Mouse (Mus musculus): ENCODE results near the gene Mpdu1.
"Not testable (repeated sequence)": the region's sequence is repeated elsewhere in the genome, so short reads cannot be mapped to it uniquely, and the experiment has no call there.

- TF ChIP-seq MAX (IDR thresholded peaks at IDR 0.05; ENCODE audit: low read length); CTCF (conservative IDR thresholded peaks at IDR 0.05 in 1 of 2, IDR thresholded peaks at IDR 0.05 in 1 of 2; ENCODE audit: low read depth in 2 of 2, low read length in 2 of 2); EP300 (IDR thresholded peaks at IDR 0.05; ENCODE audit: low read length); CHD1 (IDR thresholded peaks at IDR 0.05; ENCODE audit: low read depth, low read length); USF2 (conservative IDR thresholded peaks at IDR 0.05; ENCODE audit: low read depth, low read length); RAD21 (IDR thresholded peaks at IDR 0.05; ENCODE audit: low read depth, low read length); KAT2A (IDR thresholded peaks at IDR 0.05; ENCODE audit: insufficient replicate concordance, low read length): not testable (repeated sequence)
- TF ChIP-seq TBP (conservative IDR thresholded peaks at IDR 0.05; ENCODE audit: low read depth, low read length): peak; percentile 66; the same call in 1 of the 2 replicates
Measured at GRCm38 (mm10) chr11:69703381-69703780, 40.9 kb upstream of the Mpdu1 start.

Data from CH12.LX (cell line).